Mouse (Mus musculus) lung, postnatal 0 days (tissue): ENCODE measurements at regions not wholly inside any gene's neighbourhood (a gene's known extent, or its start where the extent isn't known, plus 50 kb on each side); places are given as distances from the start of the nearest gene placed in this dataset.

Experiments used
- CTCF ChIP-seq: IDR thresholded peaks from 2 replicates; pipeline ENCODE4 v1.5.1; 2016; ENCODE audit warnings: antibody characterized with exemption, mild to moderate bottlenecking
- EP300 ChIP-seq: IDR thresholded peaks from 2 replicates; pipeline ENCODE4 v1.6.1; 2016; ENCODE audit warnings: antibody characterized with exemption, mild to moderate bottlenecking, control low read depth

- TF ChIP-seq CTCF (no peak), EP300 (no peak)
These were observed 99.1 kb upstream of the Ubl3 start for GRCm38 (mm10) chr5:148651736-148652135.
